Comparison of ENCODE assay signal across 18 mouse cellular contexts in genomic region chr10:20752883-20753282, GRCm38 (mm10).
"Had no signal": no experiment of that assay in that cellular context is flagged by ENCODE, and none has a peak within 500 bp of the region (broad histone marks: within the 10 kb centered on the region; RNA-seq: fewer than 3 reads in every experiment).

No protein-coding gene starts in this region.

- H3K4me1 ChIP-seq: midbrain, embryonic 13.5 days; midbrain, embryonic 15.5 days; neural tube, embryonic 12.5 days had no signal

- H3K27me3 ChIP-seq: megakaryocyte, embryonic 14.5 days; midbrain, embryonic 13.5 days; midbrain, embryonic 15.5 days; neural tube, embryonic 12.5 days had no signal

- H3K9me3 ChIP-seq: midbrain, embryonic 13.5 days; midbrain, embryonic 15.5 days; neural tube, embryonic 12.5 days had no signal

- H3K4me3 ChIP-seq: megakaryocyte, embryonic 14.5 days; midbrain, embryonic 13.5 days; midbrain, embryonic 15.5 days; neural tube, embryonic 12.5 days had no signal

- ATAC-seq: midbrain, embryonic 13.5 days; midbrain, embryonic 15.5 days had no signal

- H3K27ac ChIP-seq: macrophage; midbrain, embryonic 13.5 days; midbrain, embryonic 15.5 days; neural tube, embryonic 12.5 days had no signal

- DNase-seq: lung, adult 18-20 months; lung, embryonic 14.5 days; lung, postnatal 14 days; lung, postnatal 36 days; retina, postnatal 1 day; right cerebral cortex, adult 18-20 months; right cerebral cortex, postnatal 25 days; right cerebral cortex, postnatal 4 days; spleen, adult 18-20 months; thymus, adult 18-20 months; thymus, postnatal 14 days; thymus, postnatal 36 days had no signal

- H3K4me2 ChIP-seq: lung, embryonic 14.5 days; midbrain, embryonic 11.5 days; midbrain, embryonic 13.5 days; midbrain, embryonic 15.5 days; neural tube, embryonic 12.5 days had no signal

- H3K36me3 ChIP-seq: midbrain, embryonic 13.5 days; midbrain, embryonic 15.5 days; neural tube, embryonic 12.5 days had no signal

- H3K9ac ChIP-seq: lung, embryonic 14.5 days; midbrain, embryonic 13.5 days; midbrain, embryonic 15.5 days; neural tube, embryonic 12.5 days had no signal
